Mouse (Mus musculus): ENCODE data around the gene Cyp3a11.
"Not testable (repeated sequence)": the region's sequence is repeated elsewhere in the genome, so short reads cannot be mapped to it uniquely, and the experiment has no call there.

Gene Cyp3a11

GRCm38 (mm10) chr5:145879688-145880087, at the start of gene Cyp3a11:
Gene Cyp3a11, minus strand, starts transcription at chr5:145879964.
- DNase-seq (ENCODE audit: low spot score in 2 of 2): no peak

GRCm38 (mm10) chr5:145912912-145913311, 33.1 kb upstream of the Cyp3a11 start:
- no peak for DNase-seq (ENCODE audit: low spot score in 2 of 2)

- no peak for DNase-seq (ENCODE audit: low spot score in 2 of 2)
Observed at GRCm38 (mm10) chr5:145911781-145912180, 32.0 kb upstream of the Cyp3a11 start.

GRCm38 (mm10) chr5:145906937-145907336, 27.2 kb upstream of the Cyp3a11 start:
- DNase-seq (ENCODE audit: low spot score in 2 of 2): not testable (repeated sequence)

GRCm38 (mm10) chr5:145904535-145904934, 24.8 kb upstream of the Cyp3a11 start:
- no peak for DNase-seq (ENCODE audit: low spot score in 2 of 2)

GRCm38 (mm10) chr5:145903349-145903748, 23.6 kb upstream of the Cyp3a11 start:
- DNase-seq (ENCODE audit: low spot score in 2 of 2): no peak

GRCm38 (mm10) chr5:145900436-145900990, 20.7 kb upstream of the Cyp3a11 start:
- no peak for DNase-seq (ENCODE audit: low spot score in 2 of 2)

- no peak for DNase-seq (ENCODE audit: low spot score in 2 of 2)
Observed at GRCm38 (mm10) chr5:145897271-145897670, 17.5 kb upstream of the Cyp3a11 start.

- no peak for DNase-seq (ENCODE audit: low spot score in 2 of 2)
Observed at GRCm38 (mm10) chr5:145881207-145881606, 1.4 kb upstream of the Cyp3a11 start.

- DNase-seq (ENCODE audit: low spot score in 2 of 2): not testable (repeated sequence)
Observed at GRCm38 (mm10) chr5:145867433-145867832, 12.3 kb downstream of the Cyp3a11 start.

GRCm38 (mm10) chr5:145805796-145806195, 74.0 kb downstream of the Cyp3a11 start, which contains the start of gene Cyp3a44:
Gene Cyp3a44, minus strand, starts transcription at chr5:145805874.
- not testable (repeated sequence) for DNase-seq (ENCODE audit: low spot score in 2 of 2)
